Mouse (Mus musculus): Measurements from ENCODE around the gene Ak2.

DNA sequence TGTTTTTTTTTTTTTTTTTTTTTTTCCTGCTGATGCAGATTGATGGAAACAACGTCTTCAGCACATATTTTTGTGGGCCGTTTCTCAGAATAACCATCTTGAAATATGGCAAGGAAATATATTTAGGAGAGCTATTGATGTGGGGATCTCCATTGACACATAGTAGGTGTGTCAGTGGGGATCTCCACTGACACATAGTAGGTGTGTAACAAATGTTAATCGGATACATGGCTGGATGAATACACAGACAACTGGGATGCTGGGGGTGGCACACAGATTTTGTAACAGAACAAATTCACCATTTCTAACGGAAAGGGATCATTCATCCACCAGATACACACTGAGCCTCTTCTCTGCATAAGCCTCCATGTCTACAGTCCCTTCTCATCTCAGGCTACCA, 58.6 kb downstream of the Ak2 start:
- TF ChIP-seq POLR2A (IDR thresholded peaks at IDR 0.05; ENCODE audit: extremely low read depth, insufficient read depth, low read length) (no peak), CTCF (IDR thresholded peaks at IDR 0.05; ENCODE audit: low read depth, low read length) (no peak)

Measured in liver, adult 2 months (tissue).